Mouse (Mus musculus) cerebellum, adult 9-11 months (tissue): ENCODE measurements at regions not wholly inside any gene's neighbourhood (a gene's known extent, or its start where the extent isn't known, plus 50 kb on each side); places are given as distances from the start of the nearest gene placed in this dataset.

ENCODE experiments used
- DNase-seq: peaks from one replicate; pipeline ENCODE4 v3.0.0; 2022

DNA sequence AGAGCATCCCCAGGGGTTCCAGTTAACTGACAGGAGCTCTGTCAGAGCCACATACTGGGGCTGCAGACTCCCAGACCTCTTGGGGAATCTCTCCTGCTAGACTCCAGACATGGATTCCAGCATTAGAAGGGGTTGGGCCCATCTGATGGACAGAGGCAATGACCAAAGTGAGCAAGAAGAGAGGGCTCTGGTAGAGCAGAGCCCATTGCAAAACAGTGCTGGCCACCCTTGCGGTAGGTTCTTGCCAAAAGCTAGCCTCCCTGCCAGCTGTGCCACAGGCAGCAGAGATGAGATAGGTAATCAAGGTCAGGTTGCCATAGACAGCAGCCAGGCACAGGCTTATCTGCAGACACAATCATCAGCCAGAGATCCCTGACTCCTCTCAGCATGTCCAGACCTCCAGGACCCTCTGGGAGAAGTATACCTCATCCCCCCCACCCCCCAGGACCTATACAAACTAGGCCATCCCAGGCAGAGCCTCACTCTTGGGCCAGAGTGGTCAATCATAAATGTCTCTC, 151.1 kb upstream of the Cdh4 start:
- no peak for DNase-seq

DNA sequence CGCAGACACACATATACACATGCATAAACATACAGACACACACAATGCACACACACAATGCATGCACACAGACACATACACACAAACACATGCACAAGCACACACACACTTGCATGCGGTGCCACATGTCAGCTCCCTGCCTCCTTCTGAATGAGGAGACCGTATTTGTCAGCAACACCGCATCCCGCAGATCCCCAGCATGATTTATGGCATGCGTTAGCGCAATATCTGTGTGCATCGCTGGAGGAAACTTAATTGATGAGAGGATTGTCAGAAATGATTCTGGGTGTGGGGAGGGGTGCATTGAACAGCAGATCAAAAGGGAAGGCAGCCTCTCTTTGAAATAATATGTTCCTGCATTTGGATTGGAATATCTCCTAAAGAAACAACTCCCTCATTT, 150.3 kb upstream of the Cdh4 start:
- DNase-seq = no peak

DNA sequence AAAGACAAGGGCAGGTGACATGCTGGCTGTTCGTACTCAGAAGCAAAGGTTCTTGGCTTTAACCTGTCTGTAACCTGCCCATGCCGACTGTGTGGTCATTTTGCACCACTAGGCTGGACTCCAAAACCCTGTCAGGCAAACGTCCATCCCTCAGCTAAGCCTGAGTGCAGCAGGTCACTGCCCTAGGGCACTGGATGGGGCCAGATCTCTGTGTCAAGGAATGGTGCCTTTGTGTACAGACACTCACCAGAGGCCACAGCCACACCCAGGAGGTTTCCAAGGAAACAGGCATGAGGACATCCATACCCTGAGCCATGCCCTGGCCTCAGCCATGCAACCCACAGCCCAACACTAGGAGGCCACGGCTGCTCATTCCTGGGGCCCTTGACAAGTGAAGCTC, 149.7 kb upstream of the Cdh4 start:
- no peak for DNase-seq

DNA sequence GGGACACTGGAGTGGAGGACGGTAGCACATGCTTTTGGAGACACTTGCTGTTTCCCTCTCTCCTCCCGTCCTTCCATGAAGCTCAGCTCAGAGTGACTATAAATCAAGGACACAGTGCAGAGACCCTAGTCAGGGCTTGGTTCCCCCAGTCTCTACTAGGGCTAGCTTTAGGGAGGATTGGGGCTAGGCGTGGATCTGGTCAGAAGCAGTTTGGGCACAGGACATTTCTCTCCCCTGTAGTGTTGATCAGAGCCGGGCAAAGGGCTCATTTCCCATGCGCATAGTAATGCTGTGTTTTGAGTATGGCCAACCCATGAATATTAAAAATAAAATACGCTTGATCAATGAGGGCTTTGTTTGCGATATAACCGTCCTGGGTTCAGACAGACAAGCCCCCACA, 149.1 kb upstream of the Cdh4 start:
- no peak for DNase-seq

DNA sequence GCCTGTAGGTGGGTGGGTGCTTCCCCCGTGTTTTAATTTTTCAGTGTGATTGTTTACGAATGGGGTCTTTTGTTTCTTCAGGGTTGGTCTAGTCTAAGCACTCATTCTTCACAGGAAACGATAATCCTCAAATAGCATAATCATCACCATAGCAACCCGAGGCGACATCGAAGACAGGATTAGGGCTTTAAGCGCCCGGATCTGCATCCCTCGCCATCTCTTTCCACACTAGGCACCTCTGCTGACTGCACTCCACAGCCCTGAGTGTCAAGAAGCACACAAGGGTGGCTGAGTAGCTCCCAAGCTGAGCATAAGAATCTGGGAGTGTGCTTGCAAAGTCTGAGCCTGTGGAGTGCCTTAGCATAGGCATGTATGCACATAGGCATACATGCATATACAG, 145.2 kb upstream of the Cdh4 start:
- no peak for DNase-seq

DNA sequence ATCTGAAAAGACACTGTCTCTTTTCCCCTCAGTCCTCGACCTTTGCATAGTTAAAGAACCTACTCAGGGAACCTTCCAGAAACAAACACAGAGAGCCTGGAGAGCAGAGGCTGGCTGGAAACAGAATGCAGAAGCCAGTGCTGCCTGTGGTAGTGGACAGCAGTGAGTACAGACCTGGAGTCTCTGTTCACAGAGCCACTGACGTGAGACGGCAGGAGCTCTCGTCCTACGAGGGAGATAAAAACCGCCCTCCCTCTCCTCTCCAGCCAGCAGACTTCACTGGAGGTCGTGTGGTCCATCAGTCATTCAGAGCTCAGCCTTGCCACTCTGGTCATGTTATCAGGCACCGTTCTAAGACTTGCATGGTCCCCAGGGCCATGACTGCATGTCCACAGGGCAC, 138.5 kb upstream of the Cdh4 start:
- DNase-seq = no peak

DNA sequence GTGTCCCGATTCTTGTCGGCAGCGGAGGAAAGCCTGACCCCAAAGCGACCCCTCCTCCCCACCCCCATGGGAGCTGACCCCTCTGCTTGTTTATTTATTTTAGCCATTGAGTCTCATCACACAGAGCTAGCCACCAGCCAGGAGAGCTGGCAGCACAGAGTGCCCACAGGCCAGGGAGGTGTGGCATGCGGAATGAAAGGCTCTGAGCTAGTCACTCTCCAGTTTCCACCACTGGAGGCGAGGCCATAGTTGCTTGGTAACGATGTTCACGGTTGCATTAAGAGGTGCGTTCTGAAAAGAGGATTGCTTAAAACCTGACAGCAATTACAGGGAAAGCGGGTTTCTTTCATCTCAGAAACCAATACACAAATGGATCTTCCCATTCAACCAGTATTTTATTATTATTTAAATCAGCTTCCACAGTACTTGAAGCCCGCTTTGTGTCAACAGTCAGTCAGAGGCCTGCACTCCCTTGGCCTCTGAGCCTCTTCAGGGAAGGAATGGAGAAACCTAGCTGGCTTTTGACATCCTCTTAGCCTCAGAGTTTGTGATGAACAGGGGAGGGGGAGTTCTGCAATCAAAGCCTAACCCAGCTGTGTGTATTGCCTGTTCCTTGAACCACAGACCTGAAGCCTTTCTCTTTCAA, 134.8 kb upstream of the Cdh4 start:
- DNase-seq = peak; percentile 10

DNA sequence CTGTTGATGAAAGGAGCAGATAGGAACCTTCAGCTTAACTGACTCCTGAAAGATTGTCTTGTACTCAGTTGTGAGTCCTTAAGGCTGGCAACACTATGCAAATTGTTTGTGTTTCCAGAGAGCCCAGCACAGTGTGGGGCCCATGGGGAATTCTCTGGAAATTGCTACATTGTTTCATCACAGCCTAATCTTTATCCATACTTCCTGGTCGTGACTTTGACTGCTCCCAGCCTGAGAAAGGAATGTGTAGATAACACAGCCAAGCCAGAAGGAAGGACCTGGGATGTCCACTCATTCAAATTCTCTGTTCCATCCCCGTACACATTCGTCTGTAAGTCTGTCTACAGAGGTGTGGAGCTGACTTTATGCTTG, 134.3 kb upstream of the Cdh4 start:
- no peak for DNase-seq

DNA sequence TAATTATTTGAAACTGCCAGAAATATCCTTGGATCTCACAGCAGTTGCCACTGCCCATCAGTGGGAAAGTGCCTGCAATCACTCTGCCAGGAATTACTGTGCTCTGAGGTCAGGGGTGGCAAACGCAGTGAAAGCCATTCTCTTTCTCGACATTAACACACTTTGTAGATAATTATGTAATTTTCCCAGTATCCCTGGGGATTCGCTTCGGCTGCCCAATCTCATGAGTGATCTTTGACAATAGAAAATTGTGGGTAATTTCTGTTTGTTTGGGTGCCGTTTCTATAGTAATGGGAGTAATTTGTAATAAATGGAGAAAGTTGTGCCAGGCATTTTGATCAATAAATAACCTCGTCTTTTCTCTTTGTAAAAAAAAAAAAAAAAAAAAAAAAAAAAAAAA, 124.2 kb upstream of the Cdh4 start:
- DNase-seq = no peak

DNA sequence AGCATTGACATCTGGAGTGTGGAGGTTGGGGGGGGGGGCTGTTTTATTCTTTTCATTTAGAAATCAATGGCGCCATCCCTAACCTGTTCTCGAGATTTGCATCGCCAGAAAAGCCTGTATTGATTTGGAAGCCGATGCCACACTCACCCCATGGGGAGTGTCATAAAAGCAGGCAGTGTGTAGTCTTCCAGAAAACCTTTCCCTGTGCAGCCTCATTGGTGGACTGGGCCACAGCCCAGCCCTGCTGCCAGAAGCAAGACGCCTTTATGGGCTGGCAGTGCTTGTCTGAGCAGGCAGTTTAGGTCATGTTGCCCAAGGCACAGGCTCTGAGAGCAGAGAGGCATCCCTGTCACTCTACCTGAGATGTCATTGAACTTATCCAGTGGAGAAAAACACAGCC, 117.0 kb upstream of the Cdh4 start:
- DNase-seq = no peak

DNA sequence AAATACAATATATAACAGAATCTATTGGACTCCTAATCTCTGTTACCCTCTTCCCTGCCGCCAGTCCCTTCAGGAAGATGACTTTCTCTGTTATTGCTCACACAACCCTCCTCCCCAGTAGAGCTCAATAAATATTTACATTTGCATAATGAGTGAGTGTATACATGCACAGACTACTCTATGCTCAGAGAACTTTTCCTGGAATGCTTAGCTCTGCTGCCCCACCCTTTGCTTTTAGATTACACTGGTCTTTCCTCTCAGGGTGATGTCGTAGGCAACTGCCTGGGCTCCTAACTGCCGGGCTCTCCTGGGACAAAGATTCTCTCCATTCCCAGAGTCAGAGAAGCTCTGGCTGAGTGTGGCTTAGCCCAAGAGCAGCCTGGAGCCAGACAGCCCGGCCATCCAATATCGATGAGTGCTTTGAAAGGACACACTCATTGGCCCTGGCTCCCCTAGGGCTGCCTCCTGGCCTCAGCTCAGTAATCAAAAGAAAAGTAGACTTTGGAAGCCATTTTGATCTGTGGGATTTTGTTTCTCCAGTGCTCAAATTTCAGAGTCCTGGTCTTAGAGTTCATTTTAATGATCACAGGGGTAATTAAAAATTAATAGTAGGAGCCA, 109.2 kb upstream of the Cdh4 start:
- DNase-seq = no peak

DNA sequence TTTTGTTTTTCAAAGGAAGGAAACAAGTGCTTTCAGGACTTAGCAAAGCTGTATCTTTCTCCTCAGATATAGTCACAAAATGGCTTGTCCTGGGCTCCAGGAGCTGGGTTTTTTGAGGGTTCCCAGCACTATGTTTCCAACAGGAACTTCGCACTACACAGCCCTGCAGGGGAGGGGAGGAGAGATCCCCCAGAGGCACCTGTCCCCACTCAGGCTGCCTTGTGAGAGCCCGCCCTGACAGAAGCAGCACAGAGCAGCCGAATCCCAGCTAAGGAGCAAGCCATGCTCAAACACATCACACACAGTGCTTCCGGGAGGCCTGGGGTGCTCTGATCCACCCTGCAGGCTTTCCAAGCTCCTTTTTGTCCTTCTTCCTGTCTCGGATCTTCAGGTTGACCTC, 108.6 kb upstream of the Cdh4 start:
- DNase-seq = no peak

DNA sequence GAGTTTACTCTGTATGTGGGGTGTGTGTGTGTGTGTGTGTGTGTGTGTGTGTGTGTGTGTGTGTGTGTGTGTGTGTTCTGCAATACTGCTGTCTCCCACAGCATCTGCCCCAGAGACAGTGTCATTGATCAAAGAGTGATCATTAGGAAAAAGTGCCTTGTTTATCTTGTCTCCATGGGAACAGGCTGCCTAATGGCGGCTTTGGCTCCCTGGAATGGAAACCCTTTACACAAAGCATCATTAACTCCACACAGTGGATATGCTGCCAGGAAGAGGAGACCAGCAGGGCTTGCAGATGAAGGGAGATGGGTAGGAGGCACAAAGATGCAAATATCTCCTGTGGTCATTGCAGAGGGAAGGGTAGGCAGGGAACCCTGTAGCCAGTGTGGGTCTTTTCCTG, 106.0 kb upstream of the Cdh4 start:
- DNase-seq = no peak

DNA sequence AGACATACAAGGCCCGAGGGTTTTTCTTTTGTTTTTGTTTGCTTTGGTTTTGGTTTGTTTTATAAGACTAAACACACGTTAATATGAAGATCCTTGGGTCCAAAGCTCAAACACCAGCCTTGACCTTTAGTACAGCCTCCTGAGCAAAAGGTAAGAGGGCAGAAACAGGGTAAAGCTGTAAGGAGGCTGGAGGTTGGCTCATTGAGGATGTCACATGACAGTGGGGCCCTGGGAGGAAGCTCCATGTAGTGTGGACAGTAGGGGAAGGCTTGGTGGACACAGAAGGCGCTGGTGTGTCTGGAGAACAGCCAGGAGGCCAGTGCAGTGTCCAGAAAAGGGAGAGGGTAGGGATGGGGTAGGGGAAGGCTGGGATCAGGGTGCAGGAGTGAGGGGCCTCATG, 89.6 kb upstream of the Cdh4 start:
- DNase-seq = no peak

DNA sequence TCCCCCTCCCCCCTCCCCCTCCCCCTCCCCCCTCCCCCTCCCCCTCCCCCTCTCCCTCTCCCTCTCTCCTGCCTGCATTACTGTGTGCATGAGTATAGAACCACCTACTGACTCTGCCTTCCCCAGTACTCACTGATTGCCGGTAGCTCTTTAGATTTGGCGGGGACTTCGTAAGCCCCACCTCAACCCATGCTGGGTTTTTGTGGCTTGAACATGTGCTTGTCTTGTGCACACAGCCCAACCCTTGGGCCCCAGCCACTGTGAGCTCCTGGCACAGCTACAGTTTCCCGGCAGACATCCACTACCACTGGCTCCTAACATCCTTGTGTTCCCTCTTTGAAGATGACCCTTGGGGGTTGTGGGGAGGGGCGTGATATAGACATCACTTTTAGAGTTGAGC, 87.4 kb upstream of the Cdh4 start:
- no peak for DNase-seq

DNA sequence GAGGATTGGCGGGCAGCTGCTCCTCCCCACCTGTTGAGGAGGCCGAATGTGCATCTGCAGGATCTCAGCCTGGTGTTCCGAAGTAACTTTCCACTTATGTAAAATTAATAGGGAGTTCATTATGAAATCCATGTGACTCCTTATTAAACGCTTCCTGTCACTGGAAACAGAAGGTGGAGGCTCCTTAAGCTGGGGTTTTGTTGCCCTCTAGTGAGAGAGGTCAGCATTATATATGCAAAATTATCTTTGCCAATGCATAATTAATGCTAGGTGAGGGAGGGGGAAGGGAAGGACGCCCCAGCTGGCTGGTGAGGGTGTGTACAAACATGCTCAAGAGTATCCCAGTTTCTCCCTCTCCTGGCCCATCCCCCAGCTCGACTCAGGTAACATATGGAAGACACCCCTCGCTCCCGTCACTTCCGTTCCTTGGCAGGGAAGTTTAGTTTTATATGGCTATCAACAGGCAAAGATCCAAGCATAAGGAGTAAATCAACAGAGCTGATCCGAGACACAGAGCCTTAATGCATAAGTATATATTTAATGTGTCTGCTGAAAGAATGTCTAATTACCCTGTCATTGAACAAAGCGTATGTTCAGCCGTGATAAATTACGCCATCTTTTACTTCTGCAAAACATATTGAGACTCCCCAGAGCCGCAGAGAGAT, 71.2 kb upstream of the Cdh4 start:
- DNase-seq = no peak

DNA sequence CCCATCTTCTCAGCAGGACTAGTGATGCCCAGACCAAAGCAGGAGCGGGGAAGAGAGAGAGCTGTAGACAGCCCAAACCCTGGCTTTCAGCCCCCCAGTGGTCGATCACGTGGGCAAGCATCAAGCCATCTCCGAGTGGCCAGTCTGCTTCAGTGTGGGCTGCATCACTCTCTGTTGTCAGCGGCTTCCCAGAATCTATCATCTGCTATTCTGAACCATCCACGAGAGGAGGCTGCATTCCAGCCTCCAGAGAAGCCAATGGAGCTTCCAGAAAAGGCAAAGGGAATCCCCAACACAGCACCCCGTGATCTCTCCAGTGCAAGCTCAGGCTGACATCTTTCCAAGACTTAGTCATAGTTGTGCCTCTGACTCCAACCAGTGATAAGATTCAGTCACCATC, 70.7 kb upstream of the Cdh4 start:
- DNase-seq = no peak

DNA sequence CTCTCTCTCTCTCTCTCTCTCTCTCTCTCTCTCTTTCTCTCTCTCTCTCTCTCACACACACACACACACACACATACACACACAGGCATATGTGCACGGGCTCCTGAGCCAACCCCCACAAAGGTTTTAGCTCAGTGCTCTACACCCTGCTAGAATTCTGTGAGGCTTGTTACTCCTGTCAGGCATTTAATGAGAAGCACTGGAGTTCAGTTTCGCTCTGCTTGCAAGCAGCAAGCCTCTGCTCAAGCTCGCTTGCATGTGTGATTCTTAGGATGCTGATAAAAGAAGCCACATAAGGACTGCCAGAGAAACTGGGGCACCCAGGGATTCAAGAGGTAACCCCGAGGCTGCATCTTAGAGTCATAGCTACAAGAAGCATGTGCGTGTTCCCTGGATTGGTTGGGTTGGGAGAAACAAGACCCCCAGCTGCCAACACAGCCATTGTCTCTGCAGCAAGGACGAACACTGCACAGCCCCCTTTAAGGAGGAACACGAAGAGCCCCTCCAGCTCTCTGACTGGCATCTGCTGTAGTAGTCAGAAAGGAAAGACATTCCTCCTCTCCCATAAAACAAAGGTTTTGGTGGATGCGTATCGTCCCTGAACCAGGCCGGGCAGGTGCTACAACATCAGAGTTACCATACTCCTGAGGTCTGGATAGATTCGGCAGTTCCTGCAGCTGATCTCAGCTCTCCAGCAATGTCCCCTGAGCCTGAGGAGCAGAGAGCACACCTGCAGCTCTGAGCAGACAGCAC, 62.4 kb upstream of the Cdh4 start:
- peak; percentile 7 for DNase-seq

DNA sequence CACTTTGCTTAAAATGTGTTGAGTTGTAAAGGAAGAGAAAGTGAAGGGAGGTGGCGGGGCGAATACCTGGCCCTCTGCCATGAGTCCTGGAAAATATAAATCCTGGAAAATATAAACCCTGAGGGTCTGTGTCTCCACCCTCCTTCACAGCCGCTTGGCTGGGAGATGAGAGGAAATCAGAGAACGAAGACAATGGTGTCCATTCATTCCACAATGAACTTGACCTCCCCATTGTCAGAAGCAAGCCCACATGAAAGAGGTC, 61.9 kb upstream of the Cdh4 start:
- DNase-seq = no peak

DNA sequence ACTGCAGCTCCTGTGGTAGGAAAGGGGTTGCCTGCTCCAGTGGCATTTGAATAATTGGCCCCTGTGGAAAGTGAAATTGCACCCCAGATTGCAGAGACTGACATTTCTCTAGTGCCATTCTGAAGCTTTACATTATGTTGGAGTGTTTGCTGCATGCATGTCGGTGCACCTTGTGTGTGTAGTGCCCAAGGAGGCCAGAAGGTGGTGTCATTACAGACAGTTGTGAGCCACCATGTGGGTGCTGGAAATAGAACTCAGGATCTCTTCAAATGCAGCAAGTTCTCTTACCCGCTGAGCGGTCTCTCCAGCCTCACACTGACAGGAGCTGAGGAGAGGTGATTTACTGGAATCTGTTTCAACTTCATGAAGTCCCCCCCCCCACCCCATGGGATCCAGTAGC, 60.3 kb upstream of the Cdh4 start:
- DNase-seq = no peak

DNA sequence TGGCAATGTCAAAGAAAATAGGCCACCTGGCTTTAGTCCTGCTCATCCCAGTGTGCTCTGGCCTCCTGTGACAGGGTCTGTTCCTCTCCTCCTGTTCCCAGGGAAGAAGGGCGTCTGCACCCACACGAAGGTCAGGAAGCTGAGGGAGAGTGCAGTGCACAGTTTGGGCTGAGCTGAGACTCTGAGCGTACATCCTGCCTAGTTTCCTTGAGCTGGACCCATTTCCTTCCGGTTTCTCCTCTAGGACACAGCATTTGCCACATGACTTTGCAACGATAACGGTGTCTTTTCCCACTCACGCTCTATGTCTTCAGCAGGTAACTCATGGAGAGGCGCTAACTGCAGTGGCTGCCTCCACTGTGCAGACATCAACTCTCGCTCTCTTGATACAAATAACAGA, 59.6 kb upstream of the Cdh4 start:
- no peak for DNase-seq

DNA sequence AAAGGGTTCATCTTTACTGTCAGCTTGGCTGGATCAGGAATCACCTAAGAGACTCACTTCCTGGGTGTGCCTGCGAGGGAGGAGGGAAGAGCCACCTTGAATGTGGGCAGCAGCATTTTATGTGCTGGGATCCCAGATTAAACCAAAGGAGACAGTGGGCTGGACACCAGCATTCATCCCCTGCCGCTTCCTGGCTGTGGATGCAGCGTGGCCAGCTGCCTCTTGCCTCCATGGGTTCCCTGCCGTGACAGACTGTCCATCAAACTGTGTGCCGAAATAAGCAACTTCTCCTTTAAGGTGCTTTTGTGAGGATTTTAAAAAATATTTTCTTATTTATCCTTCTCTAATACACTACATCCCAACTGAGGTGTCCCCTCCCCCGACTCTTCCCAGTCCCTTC, 55.4 kb upstream of the Cdh4 start:
- no peak for DNase-seq

DNA sequence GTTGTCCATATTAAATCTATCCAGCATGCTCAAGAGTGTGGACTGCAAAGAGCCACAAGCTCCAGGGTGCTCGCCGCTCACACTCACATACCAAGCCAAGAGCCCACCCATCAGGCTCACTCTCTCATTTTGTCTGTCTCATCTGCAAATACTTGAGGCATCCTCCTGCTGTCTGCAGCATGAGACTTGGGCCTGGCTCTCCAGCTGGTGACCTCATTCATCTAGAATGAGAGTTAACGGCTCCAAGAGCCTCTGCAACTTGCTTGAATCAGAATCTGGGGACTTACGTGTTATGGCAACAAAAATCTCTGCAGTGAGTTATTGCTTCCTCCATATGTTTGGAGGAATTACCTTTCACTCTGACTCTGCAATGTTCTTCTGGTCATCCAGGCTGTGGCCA, 51.7 kb upstream of the Cdh4 start:
- no peak for DNase-seq

DNA sequence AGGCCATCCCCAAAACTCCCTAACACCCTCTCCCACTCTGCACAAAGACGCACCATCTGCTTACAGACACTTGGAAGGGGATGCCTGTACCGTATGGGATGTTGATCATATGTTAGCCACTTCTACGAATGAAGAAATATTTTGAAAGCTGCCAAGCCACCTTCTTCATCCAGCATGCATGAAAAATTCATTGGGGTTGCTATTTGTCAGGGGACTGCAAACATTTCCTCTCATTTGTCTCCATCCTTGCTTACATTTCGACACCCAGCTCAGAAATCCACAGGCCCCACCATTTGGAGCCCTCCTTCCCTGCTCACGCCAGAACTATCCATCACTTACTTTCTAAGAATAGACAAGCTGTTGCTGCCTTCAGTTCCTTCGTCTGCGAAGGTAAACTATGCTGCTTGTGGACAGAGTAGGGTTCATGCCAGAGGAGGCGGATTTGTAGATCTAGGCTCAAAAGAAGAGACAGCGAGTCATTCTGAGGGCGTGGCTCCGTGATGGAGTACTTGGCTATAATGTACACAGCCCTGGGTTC, 51.2 kb upstream of the Cdh4 start:
- DNase-seq = no peak
